Mouse (Mus musculus) thymus, postnatal 25 days (tissue): ENCODE results near the gene Ppan.

ENCODE experiments used
- DNase-seq: peaks from one replicate; pipeline ENCODE4 v3.0.0; 2022

Ppan gene

DNA sequence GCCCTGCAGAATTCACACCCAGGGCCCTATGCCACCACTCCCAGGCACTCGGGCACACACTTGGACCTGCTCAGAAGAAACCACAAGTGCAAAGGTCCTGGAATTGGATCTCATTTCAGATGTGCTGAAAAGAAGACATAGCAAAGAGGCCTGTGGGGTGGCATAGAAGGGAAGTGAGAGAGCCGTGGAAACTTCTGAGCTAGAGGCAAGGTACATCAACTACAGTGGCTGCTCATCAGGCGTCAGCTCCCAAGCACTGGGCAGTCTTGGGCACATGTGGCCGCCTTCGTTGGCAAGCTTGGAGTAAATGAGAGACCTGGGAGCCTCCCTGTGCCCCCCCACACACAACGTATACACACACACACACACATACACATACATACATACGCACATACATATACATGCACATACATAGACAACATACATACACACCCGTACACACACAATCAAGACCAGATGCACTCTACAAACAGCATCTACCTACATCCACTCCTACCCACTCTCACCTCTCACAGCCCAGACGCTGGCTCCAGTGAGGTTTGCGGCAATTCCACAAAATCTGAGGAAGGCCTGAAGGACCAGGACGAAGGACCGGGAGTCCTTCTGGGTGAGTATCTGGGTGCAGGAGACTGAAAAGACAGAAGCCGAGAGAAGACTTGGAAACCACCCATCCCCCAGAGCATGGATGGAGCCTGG, 8.7 kb upstream of the Ppan start, which contains the start of gene Angptl6:
Angptl6 (minus strand) TSS at position 631 of the 696 bp plus-strand sequence.
- DNase-seq = no peak

DNA sequence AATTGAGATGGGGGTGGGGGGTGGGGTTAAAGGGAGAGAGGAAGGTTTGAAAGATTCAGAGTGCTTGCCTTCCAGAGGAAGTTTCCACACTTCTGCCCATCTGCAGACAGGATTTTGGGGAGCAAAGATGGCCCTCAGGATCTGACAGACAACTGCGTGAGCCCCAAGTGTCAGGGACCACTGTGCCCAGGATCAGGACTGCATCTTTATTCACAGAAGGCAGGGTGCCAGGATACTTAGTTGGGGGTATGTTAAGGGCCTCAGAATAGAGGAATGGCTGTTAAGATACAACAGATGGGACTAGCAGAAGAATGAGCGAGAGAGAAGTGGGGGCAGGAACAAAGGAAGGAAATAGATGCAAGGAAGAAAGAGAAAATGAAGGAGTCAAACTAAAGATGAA, 1.4 kb upstream of the Ppan start:
- DNase-seq = no peak

DNA sequence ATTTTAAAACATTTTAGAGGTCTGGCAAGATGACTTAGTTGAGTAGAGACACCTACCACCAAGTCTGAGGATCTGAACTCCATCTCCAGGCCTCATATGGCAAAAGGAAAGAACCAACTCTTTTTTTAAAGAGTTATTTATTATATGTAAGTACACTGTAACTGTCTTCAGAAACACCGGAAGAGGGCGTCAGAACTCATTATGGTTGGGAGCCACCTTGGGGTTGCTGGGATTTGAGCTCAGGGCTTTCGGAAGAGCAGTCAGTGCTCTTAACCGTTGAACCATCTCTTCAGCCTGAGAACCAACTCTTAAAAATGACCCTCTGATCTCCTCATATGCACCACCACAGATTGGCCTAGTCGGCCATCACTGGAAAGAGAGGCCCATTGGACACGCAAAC, 784 bp upstream of the Ppan start:
- DNase-seq = no peak

DNA sequence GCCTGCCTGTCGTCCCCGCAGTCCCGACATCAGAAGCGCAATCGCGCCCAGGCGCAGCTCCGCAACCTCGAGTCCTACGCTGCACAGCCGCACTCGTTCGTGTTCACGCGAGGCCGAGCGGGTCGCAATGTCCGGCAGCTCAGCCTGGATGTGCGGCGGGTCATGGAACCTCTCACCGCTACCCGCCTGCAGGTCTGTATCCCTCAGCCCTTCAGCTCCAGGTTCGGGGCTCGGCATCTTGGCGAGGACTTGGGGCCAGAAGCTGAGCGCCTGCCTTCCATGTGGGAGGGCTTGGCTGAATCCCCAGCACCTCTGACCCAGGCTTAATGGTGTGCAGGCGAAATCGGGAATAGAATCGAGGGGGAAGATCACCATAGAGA, 401 bp downstream of the Ppan start:
- DNase-seq = no peak

DNA sequence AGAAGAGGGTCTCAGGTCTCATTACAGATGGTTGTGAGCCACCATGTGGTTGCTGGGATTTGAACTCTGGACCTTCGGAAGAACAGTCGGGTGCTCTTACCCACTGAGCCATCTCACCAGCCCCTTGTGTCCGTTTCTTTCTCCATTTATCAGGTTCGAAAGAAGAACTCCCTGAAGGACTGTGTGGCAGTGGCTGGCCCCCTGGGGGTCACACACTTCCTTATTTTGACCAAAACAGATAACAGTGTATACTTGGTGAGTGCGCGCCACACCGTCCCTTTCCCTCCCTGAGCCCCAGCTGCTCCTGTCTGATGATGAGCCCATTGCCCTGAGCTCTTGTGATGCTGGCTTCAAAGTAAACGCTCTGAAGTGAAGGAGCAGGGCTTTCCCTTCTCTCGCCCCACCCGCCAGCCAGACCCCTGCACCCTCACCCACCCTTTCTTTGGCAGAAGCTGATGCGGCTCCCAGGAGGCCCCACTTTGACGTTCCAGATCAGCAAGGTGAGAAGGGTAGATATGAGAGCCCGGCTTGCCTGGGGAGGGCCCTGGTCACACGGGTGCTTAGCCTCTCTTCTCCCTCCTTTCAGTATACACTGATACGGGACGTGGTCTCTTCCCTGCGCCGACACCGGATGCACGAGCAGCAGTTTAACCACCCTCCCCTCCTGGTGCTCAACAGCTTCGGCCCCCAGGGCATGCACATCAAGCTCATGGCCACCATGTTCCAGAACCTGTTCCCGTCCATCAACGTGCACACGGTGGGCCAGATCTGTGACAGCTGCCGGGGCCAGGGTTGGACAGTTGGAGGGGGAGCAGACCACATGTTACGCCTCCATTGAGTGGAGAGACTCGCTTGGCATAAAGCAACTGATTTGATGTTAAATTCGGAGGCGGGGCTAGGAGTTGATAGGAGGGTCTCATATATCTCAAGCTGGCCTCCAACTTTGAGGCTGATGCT, 1.5 kb downstream of the Ppan start:
- no peak for DNase-seq

DNA sequence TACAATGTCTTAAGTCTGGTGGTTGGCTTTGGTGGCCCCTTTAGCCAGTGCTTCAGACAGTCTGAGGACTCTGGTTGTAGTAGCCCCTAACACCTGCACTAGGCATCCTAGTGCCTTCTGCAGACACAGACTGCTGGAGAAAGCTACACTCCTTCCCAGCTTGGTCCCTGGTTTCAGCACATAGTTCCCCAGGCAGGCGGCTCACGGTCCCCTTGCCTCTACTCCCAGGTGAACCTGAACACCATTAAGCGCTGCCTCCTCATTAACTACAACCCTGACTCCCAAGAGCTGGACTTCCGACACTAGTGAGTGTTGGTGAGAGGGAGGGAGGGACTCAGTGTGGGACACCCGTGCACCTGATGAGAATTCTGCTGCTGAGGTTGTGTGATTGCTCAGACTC, 2.4 kb downstream of the Ppan start:
- no peak for DNase-seq

DNA sequence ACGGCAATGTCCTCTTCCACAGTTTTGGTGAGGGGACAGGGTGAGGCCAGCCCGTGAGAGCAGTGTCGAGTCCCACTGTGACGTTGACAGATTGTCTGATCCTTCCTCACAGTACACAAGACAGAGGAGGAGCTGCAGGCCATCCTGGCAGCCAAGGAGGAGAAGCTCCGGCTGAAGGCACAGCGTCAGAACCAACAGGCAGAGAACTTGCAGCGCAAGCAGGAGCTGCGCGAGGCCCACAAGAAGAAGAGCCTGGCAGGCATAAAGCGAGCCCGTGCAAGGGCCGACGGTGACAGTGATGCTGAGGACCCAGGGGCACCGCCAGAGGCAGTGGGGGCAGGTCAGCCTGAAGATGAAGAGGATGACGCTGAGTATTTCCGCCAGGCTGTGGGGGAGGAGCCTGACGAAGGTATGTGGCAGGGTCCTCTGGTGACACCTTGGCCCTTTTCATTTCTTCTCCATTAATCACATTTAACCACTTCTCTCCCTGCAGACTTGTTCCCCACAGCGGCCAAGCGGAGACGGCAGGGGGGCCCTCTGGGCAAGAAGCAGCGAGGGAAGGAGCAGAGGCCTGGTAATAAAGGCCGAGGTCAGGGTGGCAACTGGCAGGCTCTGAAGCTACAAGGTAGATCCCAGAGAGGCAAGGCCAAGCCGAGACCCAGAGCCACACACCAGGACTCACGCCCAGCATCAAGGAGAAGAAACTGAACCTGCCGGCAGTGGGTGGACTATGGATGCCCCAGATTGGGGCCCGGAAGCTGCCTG, 3.5 kb downstream of the Ppan start:
- no peak for DNase-seq

DNA sequence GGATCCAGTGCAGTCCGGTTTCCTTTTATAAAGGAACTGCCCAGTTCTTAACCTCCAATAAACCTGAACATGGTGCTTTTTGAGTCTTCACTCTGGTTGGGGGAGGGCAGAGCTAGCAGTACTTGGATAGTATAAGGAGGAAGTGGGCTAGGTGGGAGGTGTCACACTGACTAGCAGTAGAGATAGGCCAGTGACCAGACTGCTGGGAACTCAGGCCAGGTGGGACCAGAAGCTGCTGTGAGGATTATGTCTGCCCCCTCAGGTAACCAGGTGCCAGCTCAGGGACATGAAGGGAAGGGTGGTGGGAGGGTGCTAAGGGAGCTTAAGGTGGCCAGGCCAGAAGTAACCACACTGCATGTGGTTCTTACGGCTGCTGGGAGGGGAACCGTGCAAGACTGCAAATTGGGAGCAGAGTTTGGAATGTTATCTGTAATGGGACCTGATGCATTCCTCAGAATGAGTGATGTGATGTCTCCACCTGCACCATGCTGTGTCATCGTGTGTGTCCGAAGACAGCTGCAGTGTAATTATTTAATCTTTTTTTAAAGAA, 4.2 kb downstream of the Ppan start:
- DNase-seq = no peak

DNA sequence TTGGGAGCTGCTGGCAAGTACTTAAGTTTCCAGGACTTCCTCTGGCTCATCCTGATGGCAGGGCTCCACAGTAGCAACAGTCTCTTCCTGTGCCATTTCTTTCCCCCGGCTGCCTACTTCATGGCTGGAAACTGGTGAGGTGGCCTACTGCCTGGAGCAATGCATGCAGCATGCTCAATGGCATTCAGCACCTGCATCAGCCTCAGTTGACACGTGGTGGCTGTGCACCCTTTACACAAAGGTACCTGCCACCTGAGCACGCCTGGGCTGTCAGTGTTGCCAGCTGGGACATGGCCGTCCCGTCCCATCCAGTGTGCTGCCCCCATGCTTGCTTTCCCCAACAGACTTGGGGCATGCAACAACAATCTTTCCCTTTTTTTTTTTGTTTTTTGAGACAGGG, 5.1 kb downstream of the Ppan start:
- no peak for DNase-seq

DNA sequence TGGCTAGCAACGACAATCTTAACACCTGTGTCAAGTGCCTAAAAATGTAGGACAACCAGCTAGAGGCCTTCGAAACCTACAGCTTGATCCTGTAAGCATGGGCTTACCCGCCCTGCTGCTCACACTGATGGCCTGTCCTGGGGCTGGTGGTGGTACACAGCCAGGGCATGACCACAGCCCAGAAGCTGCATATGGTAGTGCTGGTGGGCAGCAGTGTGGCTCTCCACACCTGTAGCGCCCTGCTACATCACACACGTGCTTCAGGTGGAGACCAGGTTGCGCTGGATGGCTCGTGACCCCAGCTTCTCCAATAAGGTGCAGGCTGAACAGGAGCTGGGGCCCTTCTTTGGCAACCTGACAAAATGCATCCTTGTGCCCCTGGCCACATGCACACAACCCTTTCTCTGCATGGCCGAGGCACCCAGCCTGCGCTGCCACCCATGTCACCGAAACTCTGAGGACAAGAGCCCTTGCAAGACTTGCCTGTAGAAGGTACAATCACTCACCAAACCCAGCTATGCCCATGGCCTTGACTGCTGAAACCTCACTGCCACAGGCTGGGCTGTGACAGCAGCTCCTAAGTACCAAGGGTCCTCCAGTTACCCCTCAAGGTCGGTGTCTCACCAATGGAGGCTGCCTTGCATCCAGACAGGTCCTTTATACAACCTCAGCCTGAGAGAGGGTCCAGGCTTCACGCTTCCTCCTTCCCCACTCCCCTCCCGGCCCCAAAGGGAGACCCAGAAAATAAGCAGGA, 5.8 kb downstream of the Ppan start:
- DNase-seq = no peak

DNA sequence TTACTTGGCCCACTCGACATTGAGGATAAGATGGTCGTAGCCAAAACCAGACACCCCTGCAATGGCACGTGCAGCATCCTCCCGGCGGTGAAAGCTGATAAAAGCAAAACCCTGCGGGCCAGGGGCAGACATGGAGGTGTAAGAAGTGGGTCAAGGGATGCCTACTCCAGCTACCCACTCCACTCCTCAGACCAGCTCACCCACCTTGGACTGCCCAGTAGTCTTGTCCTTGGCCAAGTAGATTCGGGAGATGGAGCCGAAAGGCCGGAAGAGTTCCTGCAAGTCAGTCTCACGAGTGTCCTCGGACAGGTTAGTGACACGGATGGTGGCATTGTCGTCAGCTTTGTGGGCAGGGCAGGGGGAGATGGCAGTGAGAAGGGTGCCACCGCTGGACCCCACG, 6.7 kb downstream of the Ppan start:
- DNase-seq = no peak

DNA sequence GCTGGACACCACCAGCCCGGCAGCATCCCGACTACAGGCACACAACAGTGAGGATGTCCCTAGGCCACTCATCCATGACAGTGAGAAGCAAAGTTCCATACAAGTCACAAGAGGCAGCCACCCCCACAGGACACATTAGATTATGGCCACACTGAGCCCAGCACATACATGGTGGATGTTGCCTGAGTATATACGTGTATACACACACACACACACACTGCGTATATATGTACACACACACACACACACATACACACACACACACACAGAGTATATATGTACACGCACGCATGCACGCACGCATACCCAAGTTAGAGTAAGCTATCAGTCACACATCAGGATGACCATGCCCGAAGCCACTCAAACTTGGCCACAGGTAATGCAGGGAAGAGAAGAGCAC, 7.4 kb downstream of the Ppan start:
- no peak for DNase-seq

DNA sequence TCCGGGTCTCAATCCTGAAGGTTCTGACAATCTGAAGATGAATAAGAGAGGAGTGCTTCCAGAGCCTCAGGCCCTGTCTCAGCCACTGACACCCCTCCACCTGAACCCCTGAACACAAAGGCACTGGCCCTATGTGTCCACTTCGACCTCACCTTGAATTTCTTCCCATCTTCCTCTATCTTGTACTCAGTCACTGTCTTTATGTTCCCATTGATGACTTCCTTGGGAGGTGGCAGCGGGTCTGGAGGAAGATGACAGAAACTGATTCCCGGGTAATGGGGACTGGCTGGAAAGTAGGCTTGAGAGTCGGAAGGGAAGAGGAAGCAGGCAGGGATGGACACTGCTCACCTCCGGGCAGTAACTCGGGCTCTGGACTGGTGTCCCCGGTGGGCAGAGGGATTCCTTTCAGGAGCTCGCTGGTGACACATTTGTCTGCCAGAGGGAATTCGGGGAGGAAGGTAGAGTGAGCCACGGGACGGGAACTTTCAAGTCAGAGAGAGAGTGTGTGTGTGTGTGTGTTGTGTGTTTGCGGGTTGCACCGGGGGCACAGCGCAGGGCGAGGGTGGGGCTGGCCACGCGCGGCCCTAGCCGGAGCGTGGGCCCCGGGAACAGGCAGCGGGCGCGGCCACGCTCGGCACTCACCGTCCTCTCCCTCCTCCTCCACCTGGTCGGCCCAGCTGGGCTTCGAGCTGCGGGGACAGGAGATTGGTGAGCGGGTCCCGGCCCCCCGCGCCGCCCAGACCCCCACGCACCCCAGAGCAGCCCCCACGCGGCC, 9.9 kb downstream of the Ppan start:
- DNase-seq = no peak

DNA sequence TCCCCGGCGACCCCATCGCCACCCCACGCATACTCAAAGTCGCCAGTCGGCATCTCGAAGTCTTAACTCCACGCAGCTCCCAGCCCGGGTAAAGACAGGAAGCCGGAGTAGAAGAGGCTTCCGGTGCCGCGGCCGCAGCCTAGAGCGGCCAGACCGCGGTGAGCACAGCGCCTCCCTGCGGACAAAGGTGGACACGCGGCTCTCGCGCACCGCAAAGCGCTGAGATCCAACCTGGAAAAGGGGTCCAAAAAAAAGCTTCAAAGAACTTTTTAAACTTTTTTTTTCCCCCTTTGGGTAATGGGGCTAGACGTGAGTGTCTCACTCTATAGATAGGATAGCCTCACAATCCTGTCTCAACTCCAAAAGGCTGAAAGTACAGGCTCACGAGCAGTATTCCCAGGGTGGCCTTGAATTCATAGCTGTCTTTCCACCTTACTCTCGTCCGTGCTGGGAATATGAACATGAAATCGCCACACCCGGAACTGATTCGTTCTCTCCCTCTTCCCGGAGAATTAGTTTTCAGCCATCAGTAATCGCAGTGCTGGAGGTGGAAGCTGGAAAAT, 10.6 kb downstream of the Ppan start, which contains the start of gene Eif3g:
Eif3g (minus strand) TSS at position 113 of the 563 bp plus-strand sequence.
- peak; percentile 84 for DNase-seq

DNA sequence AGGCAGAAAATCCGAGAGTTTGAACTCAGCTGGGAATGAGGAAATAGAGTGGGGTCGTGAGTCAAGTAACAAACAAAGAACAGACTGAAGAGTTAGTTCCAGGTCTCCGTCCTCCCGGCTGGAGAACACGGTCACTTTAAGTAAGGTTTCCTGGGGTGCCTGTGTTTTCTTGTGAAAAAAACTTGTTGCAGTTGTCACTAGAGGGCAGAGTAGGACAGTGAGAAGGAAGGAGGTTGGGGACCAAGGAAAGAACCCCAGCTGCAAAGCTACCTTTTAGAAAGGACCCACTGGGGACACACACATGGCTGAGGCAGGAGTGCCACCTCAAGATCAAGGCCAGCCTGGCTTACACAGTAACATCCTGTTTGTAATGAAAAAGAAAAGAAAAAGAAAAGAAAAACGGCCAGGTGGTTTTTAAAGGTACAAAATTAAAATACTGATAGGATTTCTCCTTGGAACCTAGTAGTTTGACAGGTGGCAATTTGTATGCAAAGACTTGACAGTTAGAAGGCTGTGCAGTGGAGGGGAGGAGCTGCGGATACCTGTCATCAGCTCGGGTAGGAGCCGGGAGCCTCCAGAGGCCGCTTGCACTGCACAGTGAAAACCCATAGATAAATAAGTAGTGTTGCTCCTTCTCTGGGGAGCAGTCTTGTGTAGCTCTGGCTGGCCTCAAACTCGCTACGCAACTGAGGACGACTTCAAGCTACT, 13.6 kb downstream of the Ppan start:
- peak; percentile 57 for DNase-seq

DNA sequence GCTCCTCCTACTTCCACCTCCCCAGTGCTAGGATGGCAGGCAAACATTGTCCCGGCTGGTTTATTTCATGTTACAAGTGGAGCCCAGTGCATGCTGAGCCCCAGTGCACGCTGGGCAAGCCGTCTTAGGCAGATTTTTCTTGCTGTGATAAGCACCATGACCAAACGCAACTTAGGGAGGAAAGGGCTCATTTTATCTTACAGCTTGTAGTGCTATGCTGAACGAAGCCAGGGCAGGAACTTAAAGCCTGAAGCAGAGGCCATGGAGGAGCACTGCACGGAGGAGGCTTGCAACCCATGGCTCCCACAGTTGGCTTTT, 14.2 kb downstream of the Ppan start:
- DNase-seq = no peak

DNA sequence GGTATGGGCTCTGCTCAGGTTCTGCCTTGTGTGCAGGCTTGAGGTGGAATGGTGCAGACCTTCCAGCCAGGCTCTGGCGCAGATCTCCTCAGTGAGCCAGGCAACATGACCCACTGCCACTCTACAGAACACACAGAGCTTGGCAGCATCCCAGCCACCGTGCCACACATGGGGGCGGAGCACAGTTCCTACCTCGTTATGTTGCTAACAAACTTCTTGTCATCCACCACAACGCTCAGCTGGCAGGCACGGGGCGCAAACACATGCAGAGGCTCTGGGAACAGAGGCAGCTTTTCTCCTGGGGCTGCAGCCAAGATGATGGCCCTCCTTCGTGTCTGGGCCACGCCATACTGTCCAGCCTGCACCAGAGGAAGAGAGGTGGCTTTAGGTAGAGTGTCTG, 22.0 kb downstream of the Ppan start:
- DNase-seq = no peak

DNA sequence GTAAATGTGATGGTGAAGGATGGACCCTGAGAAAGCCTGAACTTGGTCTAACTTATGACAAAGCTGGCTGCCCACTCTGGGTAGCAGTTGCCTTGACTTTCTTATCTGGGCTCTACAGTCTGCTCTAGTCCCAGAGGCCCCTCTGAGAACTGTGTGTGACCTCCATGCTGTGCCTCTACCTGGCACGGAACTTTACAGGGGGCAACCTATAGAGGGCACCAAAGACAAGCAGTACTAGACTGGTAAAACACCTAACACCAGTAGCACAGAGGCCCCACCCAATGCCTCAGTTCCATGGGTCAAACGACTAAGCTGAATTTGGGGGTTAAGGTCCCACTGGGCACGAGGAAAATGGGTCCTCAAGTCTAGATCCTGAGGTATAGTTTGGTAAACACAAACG, 28.2 kb downstream of the Ppan start:
- DNase-seq = peak; percentile 65

DNA sequence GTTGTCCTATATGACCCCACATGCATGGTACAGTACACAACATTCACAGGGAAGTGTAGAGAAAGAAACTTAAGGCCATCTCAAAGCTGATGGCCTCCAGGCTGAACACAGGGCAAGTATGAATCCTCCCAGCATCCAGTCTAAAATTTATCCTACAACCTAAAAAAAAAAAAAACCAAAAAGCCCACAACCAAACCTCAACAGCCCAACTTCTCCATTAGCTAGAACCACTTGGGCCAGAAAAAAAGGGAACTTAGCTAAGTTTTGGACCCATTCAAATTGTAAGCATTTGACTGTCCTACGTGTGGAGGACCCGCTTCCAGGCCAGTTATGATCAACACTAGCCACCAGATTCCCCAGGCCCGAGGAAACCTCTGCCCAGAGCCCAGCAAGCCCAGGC, 35.3 kb downstream of the Ppan start:
- DNase-seq = no peak
